Mouse (Mus musculus) liver, embryonic 13.5 days (tissue): ENCODE results near the gene Hist1h3d. TPM values are rescaled to one million over a fixed set of nuclear protein-coding genes. Genes with fewer than 3 reads are reported as not detected.
"Not testable (repeated sequence)": the region's sequence is repeated elsewhere in the genome, so short reads cannot be mapped to it uniquely, and the experiment has no call there.

ENCODE experiments used
- ATAC-seq: fragments of 200-750 bp; cut with Nextera tagmentation; 2 replicates; pipeline ENCODE4 v1.8.0; 2017; ENCODE audit warnings: low read depth, mild to moderate bottlenecking, moderate number of reproducible peaks, moderate library complexity
- DNase-seq: peaks from one replicate; pipeline ENCODE4 v3.0.0; 2022
- H3K27ac ChIP-seq: fragments of 300-500 bp; sonication (generic); 2 replicates; pipeline ENCODE4 v1.5.1; 2015; ENCODE audit warnings: moderate library complexity, mild to moderate bottlenecking, inconsistent platforms
- H3K27me3 ChIP-seq: fragments of 300-500 bp; sonication (generic); 2 replicates; pipeline ENCODE4 v1.6.1; 2015; ENCODE audit warnings: mild to moderate bottlenecking, inconsistent platforms
- H3K36me3 ChIP-seq: fragments of 300-500 bp; sonication (generic); 2 replicates; pipeline ENCODE4 v1.6.1; 2015; ENCODE audit warnings: mild to moderate bottlenecking, inconsistent platforms
- H3K4me1 ChIP-seq: fragments of 300-500 bp; sonication (generic); replicated peaks from 2 replicates; pipeline ENCODE4 v1.6.1; 2015; ENCODE audit warnings: inconsistent platforms
- H3K4me2 ChIP-seq: fragments of 300-500 bp; sonication (generic); 2 replicates; pipeline ENCODE4 v1.6.1; 2015; ENCODE audit warnings: inconsistent platforms, mild to moderate bottlenecking, moderate library complexity
- H3K4me3 ChIP-seq: fragments of 300-500 bp; sonication (generic); replicated peaks from 2 replicates; pipeline ENCODE4 v1.5.1; 2015; ENCODE audit warnings: mild to moderate bottlenecking, inconsistent platforms
- H3K9ac ChIP-seq: fragments of 300-500 bp; sonication (generic); 2 replicates; pipeline ENCODE4 v1.6.1; 2015; ENCODE audit warnings: mild to moderate bottlenecking, inconsistent platforms
- H3K9me3 ChIP-seq: fragments of 300-500 bp; sonication (generic); replicated peaks from 2 replicates; pipeline ENCODE4 v1.6.1; 2016; ENCODE audit warnings: inconsistent platforms
- WGBS: fragments of 180-500 bp; shearing (Covaris S2); methylation state at CpG from one replicate; pipeline ENCODE4 v1.1.7; 2015; ENCODE audit not compliant: insufficient replicate concordance; 5-methylcytosine and 5-hydroxymethylcytosine counted together
- polyA plus RNA-seq: library from polyadenylated mRNA; unstranded; fragments of >200 nt; fragmentation: Nextera tagmentation; extraction: Ambion mirVana; gene quantifications from 2 replicates; pipeline ENCODE4 v1.2.1, GENCODE M21; 2015

The Hist1h3d gene
- polyA plus RNA-seq, 1 experiment from 2014 or later, result 7.2 TPM

DNA sequence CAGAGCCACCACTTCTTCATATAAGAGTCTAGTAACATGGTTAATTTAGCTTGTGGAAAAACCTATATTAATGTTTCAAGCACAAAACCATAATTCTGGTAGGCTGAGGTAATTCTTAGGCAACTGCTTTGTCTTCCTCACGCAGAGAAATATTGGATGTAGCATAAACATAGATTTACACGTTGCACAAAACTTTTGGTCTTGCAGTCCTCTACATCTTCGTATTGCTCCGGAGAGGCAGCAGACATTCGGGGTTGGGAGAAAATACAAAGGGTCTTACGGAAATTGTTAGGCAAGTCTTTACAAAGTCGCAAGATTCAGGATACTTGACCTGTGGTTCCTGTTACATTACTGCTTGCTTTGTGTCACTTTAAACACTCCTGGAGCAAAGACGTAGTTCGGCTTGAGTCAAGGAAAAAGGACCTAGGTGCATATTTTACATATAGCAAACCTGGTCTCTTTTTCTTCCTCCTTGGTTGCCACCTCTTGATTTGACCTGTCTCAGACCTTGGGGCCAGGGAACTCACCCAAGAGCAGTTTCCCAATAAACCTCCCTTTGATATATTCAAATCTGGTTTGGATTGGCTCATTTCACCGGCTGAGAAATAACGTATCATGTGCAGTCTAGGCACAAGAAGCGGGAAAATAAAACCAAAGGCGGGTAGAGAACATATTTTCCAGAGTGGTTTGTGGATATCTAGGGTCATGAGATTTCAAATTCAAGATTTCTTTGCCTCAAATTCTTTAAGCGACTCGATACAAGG lies 41.0 kb upstream of the Hist1h3d start:
- H3K9ac ChIP-seq, result peak overlapping the region; percentile 84
- H3K4me3 ChIP-seq, result peak overlapping the region; percentile 63
- no peaks in the 10 kb centered on the region for H3K27me3 ChIP-seq
- peaks cover 48% of the 10 kb centered on the region for H3K4me1 ChIP-seq
- no peaks in the 10 kb centered on the region for H3K9me3 ChIP-seq
- peak; percentile 28 for ATAC-seq
- DNase-seq, result peak; percentile 65
- peak overlapping the region; percentile 65 for H3K4me2 ChIP-seq
- H3K36me3 ChIP-seq, result no peaks in the 10 kb centered on the region
- WGBS, result under 1% methylated on average over 15 of the region's 15 CpGs
- H3K27ac ChIP-seq, result peak overlapping the region; percentile 98

DNA sequence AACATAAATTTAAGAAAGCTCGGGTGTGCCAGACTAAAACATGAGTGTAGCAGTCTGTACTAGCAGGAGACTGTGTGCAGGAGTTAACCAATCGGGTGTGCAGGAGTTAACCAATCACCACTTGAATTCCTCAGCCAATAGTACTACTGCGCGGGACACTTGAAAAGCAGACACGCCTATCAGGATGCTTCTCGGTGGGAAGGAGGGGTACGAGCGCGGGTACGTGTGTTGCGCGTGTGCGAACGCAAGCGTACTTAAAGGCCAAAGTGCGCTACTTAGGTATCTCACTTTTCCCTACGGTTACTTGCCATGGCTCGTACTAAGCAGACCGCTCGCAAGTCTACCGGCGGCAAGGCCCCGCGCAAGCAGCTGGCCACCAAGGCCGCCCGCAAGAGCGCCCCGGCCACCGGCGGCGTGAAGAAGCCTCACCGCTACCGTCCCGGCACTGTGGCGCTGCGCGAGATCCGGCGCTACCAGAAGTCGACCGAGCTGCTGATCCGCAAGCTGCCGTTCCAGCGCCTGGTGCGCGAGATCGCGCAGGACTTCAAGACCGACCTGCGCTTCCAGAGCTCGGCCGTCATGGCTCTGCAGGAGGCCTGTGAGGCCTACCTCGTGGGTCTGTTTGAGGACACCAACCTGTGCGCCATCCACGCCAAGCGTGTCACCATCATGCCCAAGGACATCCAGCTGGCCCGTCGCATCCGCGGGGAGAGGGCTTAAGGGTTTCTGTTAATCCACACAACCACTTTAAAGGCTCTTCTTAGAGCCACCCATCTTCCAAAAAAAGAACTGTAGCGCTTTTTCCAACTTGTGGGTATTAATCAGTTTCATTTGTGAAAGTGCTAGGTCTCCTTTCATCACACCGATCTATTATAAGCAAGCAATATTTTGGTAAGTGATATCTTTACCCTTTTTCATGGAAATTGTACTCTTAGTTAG lies 40.2 kb upstream of the Hist1h3d start, which contains the start of gene Hist1h3g:
Gene Hist1h3g (plus strand): TSS at position 286 of the 939 bp plus-strand sequence.
- Histone ChIP-seq H3K4me2 (peak within 1 kb of the TSS; percentile 65), H3K27ac (peak within 1 kb of the TSS; percentile 98), H3K4me3 (peak within 1 kb of the TSS; percentile 63), H3K4me1 (peaks cover 47% of the 10 kb centered on the region), H3K9ac (peak within 1 kb of the TSS; percentile 84)
- H3K9me3 ChIP-seq, H3K36me3 ChIP-seq, H3K27me3 ChIP-seq: not testable (repeated sequence)
- peak; percentile 85 for ATAC-seq
- peak; percentile 93 for DNase-seq
- under 1% methylated on average over 52 of the region's 62 CpGs for WGBS

- Histone ChIP-seq H3K4me2 (peak overlapping the region; percentile 65), H3K4me1 (peaks cover 52% of the 10 kb centered on the region), H3K27me3 (no peaks in the 10 kb centered on the region), H3K27ac (peak overlapping the region; percentile 98), H3K9ac (peak overlapping the region; percentile 84), H3K9me3 (no peaks in the 10 kb centered on the region), H3K4me3 (peak overlapping the region; percentile 63), H3K36me3 (no peaks in the 10 kb centered on the region)
- DNase-seq, result no peak
- 14% methylated on average over 7 of the region's 7 CpGs for WGBS
- ATAC-seq, result no peak
Measured at GRCm38 (mm10) chr13:23536076-23536822, 39.3 kb upstream of the Hist1h3d start.

DNA sequence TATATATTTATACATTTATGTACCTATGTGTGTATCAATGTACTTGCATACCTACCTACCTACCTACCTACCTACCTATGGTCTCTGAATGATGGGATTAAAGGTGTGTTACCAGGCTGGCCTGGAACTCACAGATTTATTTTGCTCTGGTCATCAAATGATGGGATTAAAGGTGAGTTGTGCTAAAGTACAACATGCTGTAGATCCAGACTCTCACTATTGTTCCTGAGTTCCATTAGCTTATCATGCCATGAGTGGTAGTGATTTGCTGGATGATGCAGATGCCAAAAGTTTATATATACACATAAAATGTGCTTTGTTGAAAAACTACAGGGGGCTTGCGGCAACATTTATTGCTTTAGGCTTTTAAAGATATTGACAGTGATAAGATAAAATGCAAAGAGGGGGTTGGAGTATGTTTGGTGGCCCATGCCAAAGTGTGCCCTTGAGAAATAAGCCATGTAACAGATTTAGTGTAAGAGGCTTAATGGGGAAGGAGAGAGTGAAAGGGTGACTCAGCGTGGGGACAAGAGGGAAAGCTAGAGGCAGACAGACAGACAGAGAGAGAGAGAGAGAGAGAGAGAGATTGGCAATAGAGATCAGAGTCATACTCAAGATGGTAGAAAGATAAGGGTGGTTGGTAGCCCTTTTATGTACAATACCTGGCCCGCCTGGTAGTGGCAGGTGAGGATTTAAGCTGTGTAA lies 38.4 kb upstream of the Hist1h3d start:
- H3K9me3 ChIP-seq, result no peaks in the 10 kb centered on the region
- H3K27me3 ChIP-seq, result no peaks in the 10 kb centered on the region
- H3K4me2 ChIP-seq, result peak overlapping the region; percentile 65
- WGBS, result 62% methylated on average over 3 of the region's 3 CpGs
- peaks cover 51% of the 10 kb centered on the region for H3K4me1 ChIP-seq
- peak overlapping the region; percentile 63 for H3K4me3 ChIP-seq
- ATAC-seq (no peak), DNase-seq (no peak)
- H3K27ac ChIP-seq, result peak overlapping the region; percentile 98
- peak overlapping the region; percentile 84 for H3K9ac ChIP-seq
- H3K36me3 ChIP-seq, result no peaks in the 10 kb centered on the region

DNA sequence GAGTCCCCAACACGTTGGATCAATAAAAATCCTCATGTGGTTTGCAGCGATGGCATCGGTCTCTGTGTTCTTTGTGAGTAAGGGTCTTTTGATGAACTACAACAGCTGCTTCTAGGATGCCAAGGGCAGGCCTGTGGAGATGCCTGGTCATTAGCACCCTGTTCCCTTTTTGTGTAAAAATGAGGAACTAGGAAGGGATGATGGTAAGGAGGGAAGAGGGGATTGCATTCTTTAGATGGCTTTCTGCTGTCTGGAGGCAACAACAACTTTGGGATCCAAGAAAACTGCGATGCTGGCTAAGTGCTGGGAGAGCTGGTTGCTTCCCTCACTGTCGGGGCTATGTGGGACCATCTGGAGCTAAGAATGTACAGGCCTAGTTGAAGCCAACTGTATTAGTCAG lies 37.3 kb upstream of the Hist1h3d start:
- WGBS, result 81% methylated on average over 5 of the region's 5 CpGs
- Histone ChIP-seq H3K27ac (peak overlapping the region; percentile 98), H3K4me1 (peaks cover 40% of the 10 kb centered on the region), H3K27me3 (no peaks in the 10 kb centered on the region), H3K9ac (peak overlapping the region; percentile 84), H3K9me3 (no peaks in the 10 kb centered on the region), H3K36me3 (no peaks in the 10 kb centered on the region), H3K4me2 (peak overlapping the region; percentile 65), H3K4me3 (peak overlapping the region; percentile 63)
- no peak for ATAC-seq
- no peak for DNase-seq

- H3K4me1 ChIP-seq, result peaks cover 40% of the 10 kb centered on the region
- not testable (repeated sequence) for H3K9me3 ChIP-seq, H3K4me2 ChIP-seq, DNase-seq, H3K4me3 ChIP-seq, H3K36me3 ChIP-seq, ATAC-seq, H3K27me3 ChIP-seq
- H3K27ac ChIP-seq, result peak overlapping the region; percentile 98
- H3K9ac ChIP-seq, result peak overlapping the region; percentile 62
- WGBS, result 68% methylated on average over 1 of the region's 1 CpGs
Measured at GRCm38 (mm10) chr13:23539821-23540220, 35.7 kb upstream of the Hist1h3d start.

- peak overlapping the region; percentile 90 for H3K9ac ChIP-seq
- 62% methylated on average over 3 of the region's 3 CpGs for WGBS
- H3K4me1 ChIP-seq, result peaks cover 45% of the 10 kb centered on the region
- peak overlapping the region; percentile 98 for H3K27ac ChIP-seq
- H3K9me3 ChIP-seq, result no peaks in the 10 kb centered on the region
- H3K36me3 ChIP-seq, result no peaks in the 10 kb centered on the region
- no peaks in the 10 kb centered on the region for H3K27me3 ChIP-seq
- peak overlapping the region; percentile 67 for H3K4me3 ChIP-seq
- DNase-seq, result no peak
- H3K4me2 ChIP-seq, result peak overlapping the region; percentile 73
- ATAC-seq, result no peak
Measured at GRCm38 (mm10) chr13:23541497-23541896, 34.1 kb upstream of the Hist1h3d start.

GRCm38 (mm10) chr13:23542225-23542980 lies 33.2 kb upstream of the Hist1h3d start:
- not testable (repeated sequence) for DNase-seq, H3K9me3 ChIP-seq, H3K27me3 ChIP-seq, H3K36me3 ChIP-seq, ATAC-seq
- H3K4me3 ChIP-seq, result peak overlapping the region; percentile 67
- H3K9ac ChIP-seq, result peak overlapping the region; percentile 90
- H3K27ac ChIP-seq, result peak overlapping the region; percentile 98
- peak overlapping the region; percentile 73 for H3K4me2 ChIP-seq
- H3K4me1 ChIP-seq, result peaks cover 40% of the 10 kb centered on the region
- 7% methylated on average over 3 of the region's 3 CpGs for WGBS

DNA sequence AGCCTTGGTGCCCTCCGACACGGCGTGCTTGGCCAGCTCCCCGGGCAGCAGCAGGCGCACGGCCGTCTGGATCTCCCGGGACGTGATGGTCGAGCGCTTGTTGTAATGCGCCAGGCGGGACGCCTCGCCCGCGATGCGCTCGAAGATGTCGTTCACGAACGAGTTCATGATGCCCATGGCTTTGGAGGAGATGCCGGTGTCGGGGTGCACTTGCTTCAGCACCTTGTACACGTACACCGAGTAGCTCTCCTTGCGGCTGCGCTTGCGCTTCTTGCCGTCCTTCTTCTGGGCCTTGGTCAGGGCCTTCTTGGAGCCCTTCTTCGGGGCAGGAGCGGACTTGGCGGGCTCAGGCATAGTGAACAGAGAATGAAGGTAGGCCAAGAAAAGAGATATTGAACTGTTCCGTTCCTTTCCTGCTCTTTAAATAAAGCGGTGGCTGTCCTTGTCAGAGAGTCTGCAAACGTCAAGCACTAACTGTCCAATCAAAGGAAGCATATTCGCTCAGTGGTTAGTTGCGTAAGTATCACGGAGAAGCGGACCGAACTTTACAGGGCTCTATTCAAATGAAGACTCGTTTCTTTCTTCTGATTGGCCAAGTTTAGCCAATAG lies 32.5 kb upstream of the Hist1h3d start, which contains the start of gene Hist1h2bh:
Gene Hist1h2bh (minus strand): TSS at position 394 of the 609 bp plus-strand sequence.
- H3K36me3 ChIP-seq, result not testable (repeated sequence)
- WGBS, result under 1% methylated on average over 30 of the region's 42 CpGs
- peak; percentile 89 for DNase-seq

More for the DNA sequence above, 32.5 kb upstream of the Hist1h3d start, which contains the start of gene Hist1h2bh:
- Histone ChIP-seq H3K27ac (peak within 1 kb of the TSS; percentile 98), H3K4me2 (peak within 1 kb of the TSS; percentile 73), H3K9ac (peak within 1 kb of the TSS; percentile 90), H3K4me1 (peaks cover 33% of the 10 kb centered on the region), H3K4me3 (peak within 1 kb of the TSS; percentile 67)
- peak; percentile 87 for ATAC-seq
- H3K9me3 ChIP-seq, H3K27me3 ChIP-seq: not testable (repeated sequence)
